Mouse (Mus musculus): ENCODE data around the gene Olfr1368.
A peak's percentile ranks its signal among the peaks of the same experiment; 100 is the strongest.

Olfr1368 gene

GRCm38 (mm10) chr13:21145767-21146166 lies at the start of gene Olfr1368:
Gene Olfr1368, minus strand, starts transcription at chr13:21145867.
- no peak for DNase-seq (ENCODE audit: low read depth, low spot score)

DNA sequence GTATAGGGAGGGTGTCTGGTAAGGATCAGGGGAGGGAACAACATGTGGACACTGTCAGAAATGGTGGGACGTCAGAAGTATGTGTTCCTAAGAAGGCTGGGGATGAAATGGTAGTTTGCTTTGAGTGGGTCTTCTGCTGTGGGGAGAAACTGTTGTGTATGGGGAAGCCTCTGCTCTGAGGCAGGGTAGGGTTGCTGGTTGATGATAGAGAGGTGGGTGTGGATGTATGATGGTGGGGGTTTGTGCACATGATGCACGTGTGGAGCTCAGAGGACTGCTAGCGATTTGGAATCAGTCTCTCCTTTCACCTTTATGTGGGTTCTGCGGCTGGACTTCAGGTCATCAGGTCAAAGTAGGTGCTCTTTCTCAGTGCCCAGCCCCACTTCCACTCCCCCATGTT lies 39.9 kb upstream of the Olfr1368 start:
- DNase-seq (ENCODE audit: low read depth, low spot score) = no peak

GRCm38 (mm10) chr13:21183661-21184060 lies 38.0 kb upstream of the Olfr1368 start:
- no peak for DNase-seq (ENCODE audit: low read depth, low spot score)

GRCm38 (mm10) chr13:21183066-21183465 lies 37.4 kb upstream of the Olfr1368 start:
- DNase-seq (ENCODE audit: low read depth, low spot score) = no peak

- DNase-seq (ENCODE audit: low read depth, low spot score) = no peak
Observed at GRCm38 (mm10) chr13:21181996-21182395, 36.3 kb upstream of the Olfr1368 start.

GRCm38 (mm10) chr13:21180551-21181530 lies 35.2 kb upstream of the Olfr1368 start:
- no peak for DNase-seq (ENCODE audit: low read depth, low spot score)

- peak; percentile 82 for DNase-seq (ENCODE audit: low read depth, low spot score)
Observed at GRCm38 (mm10) chr13:21179724-21180550, 34.3 kb upstream of the Olfr1368 start.

DNA sequence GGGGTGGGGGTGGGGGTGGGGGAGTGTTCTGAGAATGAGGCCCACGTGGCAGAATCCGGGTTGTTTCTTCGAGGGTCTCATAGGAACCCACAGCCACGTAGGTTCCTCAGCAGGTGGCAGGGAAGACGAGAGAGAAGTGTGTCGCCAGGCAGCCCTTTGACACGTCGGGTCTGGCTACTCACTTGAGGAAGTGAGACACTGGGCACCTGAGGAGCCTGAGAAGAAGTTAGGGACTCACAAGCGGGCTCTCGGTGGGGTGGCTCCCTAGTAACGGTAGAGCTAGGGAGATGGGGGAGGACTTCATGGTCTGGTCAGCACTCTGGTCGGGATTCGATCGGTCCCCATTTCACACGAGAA lies 33.7 kb upstream of the Olfr1368 start, which contains the start of gene Trim27:
Gene Trim27 (plus strand): TSS at position 79 of the 357 bp plus-strand sequence.
- DNase-seq (ENCODE audit: low read depth, low spot score) = no peak

GRCm38 (mm10) chr13:21178364-21178763 lies 32.7 kb upstream of the Olfr1368 start:
- no peak for DNase-seq (ENCODE audit: low read depth, low spot score)

GRCm38 (mm10) chr13:21177657-21178056 lies 32.0 kb upstream of the Olfr1368 start:
- DNase-seq (ENCODE audit: low read depth, low spot score) = no peak

GRCm38 (mm10) chr13:21176733-21177132 lies 31.1 kb upstream of the Olfr1368 start:
- no peak for DNase-seq (ENCODE audit: low read depth, low spot score)

GRCm38 (mm10) chr13:21173072-21173471 lies 27.4 kb upstream of the Olfr1368 start:
- DNase-seq (ENCODE audit: low read depth, low spot score) = peak; percentile 86

DNA sequence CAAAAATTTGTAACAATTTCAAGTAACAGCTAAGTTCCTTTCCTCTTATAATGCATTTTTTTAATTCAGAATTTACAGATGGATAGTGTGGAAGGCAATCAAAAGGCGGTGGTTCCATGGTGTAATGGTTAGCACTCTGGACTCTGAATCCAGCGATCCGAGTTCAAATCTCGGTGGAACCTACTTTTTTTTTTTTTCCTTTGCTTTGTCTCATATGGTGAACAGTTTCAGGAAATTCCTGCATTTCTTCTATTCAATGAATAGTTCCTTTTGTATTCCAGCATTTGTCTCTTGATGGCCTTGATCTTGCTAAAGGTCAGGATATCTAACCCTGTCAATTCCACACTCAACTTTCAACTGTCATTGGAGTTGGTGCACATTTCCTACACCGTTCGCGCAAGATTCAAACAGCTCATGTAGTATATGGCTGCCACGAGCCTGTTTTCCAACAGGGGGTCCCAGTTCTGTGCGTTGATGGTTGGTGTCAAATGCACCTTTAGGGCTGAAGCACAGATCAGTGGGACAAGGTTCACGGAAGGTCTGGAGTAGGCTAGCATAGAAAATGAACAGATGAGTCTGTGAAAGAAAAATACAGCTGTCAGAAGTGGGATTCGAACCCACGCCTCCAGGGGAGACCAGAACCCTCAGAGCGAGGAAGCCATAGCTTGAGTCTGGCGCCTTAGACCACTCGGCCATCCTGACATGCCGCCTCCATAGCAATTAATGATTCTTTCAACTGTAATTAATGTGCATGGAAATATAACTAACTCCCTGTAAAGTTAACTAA lies 26.8 kb upstream of the Olfr1368 start:
- DNase-seq (ENCODE audit: low read depth, low spot score) = peak; percentile 84

DNA sequence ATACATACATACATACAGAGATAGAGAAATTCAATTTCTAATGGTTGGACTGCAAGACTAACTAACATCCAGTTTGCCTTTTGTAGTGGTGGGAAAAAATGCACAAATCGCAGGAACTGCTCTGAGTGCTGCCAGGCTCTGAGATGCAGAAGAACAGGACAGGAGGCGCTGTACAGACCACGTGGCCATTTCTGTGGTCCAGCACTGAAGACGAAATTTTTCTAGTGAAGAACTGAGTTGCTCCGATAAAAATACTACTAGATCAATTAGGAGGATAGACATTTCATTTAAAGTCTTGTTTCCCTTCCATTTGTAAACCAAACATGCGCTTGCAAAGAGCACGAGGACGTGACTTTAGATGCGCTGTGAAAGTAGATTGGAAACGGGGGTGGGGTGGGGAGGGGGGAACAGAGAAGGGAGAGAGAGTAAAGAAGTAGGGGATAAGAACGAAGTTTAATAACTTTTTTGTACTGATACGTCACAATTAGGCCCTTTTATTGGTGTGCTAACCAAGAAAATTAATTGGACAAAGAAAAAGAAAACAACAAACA lies 26.0 kb upstream of the Olfr1368 start:
- DNase-seq (ENCODE audit: low read depth, low spot score) = no peak

- no peak for DNase-seq (ENCODE audit: low read depth, low spot score)
Observed at GRCm38 (mm10) chr13:21171156-21171530, 25.5 kb upstream of the Olfr1368 start.

- no peak for DNase-seq (ENCODE audit: low read depth, low spot score)
Observed at GRCm38 (mm10) chr13:21170431-21171155, 24.9 kb upstream of the Olfr1368 start.

GRCm38 (mm10) chr13:21169657-21170430 lies 24.2 kb upstream of the Olfr1368 start:
- DNase-seq (ENCODE audit: low read depth, low spot score) = peak; percentile 86

DNA sequence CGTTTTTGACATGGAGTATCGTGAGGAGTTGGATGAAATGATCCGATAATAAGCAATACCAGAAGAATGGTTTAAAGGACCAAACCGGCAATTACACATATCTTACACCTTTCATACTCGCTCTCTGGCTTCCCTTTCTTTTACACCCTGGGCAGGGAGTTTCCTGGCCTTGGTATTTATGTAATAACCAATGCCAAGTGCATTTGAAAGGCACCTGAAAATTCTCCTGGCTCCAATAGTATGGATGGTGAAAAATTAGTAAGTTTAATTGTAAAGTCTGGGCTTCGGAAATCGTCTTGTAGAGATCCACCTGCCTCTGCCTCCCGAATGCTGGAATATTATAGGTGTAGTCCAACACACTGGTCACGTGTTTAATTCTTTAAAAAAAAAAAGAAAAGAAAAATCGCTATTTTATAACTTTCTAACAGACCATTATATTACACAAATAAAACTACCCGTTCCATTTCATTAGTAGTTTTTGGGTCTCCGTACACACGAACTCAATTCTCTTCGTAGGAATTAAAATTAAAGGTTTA lies 23.5 kb upstream of the Olfr1368 start:
- no peak for DNase-seq (ENCODE audit: low read depth, low spot score)

DNA sequence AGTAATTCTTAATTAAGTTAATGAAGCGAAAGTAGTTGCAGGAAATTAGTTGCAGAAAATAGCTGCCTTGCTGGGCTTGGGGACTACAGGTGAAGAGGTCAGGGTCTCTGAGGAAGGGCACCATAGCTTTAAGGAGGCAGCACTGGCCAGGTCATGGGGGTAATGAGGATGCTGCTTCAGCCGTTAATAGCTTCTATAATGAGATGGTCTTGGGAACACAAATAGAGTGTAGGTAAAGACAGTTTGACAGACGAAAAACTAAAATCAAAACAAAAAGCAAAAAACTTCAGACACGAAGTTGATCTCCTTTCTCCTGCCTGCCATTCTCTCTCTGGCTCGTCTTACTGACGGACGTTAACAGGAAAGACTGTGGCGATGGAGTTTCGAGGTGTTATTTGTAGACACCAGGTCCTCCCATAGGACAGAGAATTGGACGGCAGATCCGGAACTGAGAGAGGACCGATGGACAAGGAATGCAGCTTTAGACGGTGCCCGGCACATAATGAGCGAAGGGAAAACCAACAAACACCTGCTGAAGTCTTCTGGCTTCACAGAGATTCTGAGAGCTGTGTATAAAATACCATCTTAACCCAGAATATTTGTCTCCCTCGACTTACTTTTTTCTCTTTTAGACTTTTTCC lies 22.8 kb upstream of the Olfr1368 start:
- no peak for DNase-seq (ENCODE audit: low read depth, low spot score)

Data from forelimb bud, embryonic 11.5 days (tissue).